Mouse (Mus musculus): ENCODE measurements around the gene Qars.

The Qars gene

GRCm38 (mm10) chr9:108530954-108531353, 23.4 kb downstream of the Qars start:
- DNase-seq (ENCODE audit: low spot score): no peak

DNA sequence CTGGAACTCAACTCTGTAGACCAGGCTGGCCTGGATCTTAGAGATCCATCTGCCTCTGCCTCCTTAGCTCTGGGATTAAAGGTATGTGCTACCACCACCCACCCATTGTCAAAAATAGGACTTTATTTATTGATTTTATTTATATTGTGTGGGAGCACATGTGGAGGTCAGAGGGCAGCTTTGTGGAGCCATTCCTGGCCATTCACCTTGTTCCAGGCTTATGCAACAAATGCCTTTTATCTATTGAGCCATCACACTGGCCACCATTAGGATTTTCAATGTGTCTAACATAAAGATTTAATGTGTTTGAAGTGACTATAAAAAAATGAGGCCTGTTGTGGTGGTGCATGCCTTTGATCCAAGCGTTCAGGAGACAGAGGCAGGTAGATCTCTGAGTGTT, 24.0 kb downstream of the Qars start:
- no peak for DNase-seq (ENCODE audit: low spot score)

DNA sequence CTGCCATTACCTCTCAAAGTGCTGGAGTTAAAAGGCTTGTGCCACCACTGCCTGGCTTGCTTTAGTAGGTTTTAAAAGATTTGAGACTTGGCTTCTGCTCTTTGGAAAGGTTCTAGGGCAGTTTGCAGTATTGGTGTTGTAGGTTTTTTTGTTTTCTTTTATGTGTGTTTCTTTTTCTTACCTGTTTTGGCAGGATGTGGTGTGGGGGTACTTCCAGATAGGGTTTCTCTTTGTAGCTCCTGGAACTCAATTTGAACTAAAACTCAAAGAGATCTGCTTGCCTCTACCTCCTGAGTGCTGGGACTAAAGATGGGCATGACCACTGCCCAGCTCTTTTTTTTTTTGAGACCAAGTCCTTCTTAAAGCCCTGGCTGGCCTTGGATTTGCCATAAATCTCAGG, 33.3 kb downstream of the Qars start:
- no peak for DNase-seq (ENCODE audit: low spot score)

- DNase-seq (ENCODE audit: low spot score): no peak
These were observed 38.5 kb downstream of the Qars start for GRCm38 (mm10) chr9:108545986-108546385.

GRCm38 (mm10) chr9:108546875-108547274, 39.4 kb downstream of the Qars start:
- DNase-seq (ENCODE audit: low spot score): no peak

GRCm38 (mm10) chr9:108559169-108559568, 51.7 kb downstream of the Qars start:
- no peak for DNase-seq (ENCODE audit: low spot score)

- DNase-seq (ENCODE audit: low spot score): peak; percentile 97
These were observed 52.8 kb downstream of the Qars start, which contains the start of gene Impdh2 for GRCm38 (mm10) chr9:108560227-108560841. Gene Impdh2 (plus strand): TSS chr9:108560286.

GRCm38 (mm10) chr9:108563671-108564070, 56.2 kb downstream of the Qars start:
- DNase-seq (ENCODE audit: low spot score): no peak

- DNase-seq (ENCODE audit: low spot score): no peak
These were observed 56.6 kb downstream of the Qars start for GRCm38 (mm10) chr9:108564131-108564530.
